Comparison of ENCODE assay signal across 8 mouse cellular contexts in genomic region chr6:121246037-121246361, GRCm38 (mm10). TPM values are rescaled to one million over a fixed set of nuclear protein-coding genes. Genes with fewer than 3 reads are reported as not detected.
DNase-seq lines count a peak whose midpoint lies in the region; ATAC-seq and TF ChIP-seq lines count a peak whose summit lies in the region.

No protein-coding gene starts in this region.

- 16% methylated on average over 4 of the region's 4 CpGs for WGBS in kidney, embryonic 16.5 days
- WGBS in hindbrain, embryonic 16.5 days = 19% methylated on average over 4 of the region's 4 CpGs
- WGBS in midbrain, postnatal 0 days = 16% methylated on average over 4 of the region's 4 CpGs

- peak; percentile 55 for ATAC-seq in kidney, embryonic 16.5 days (ENCODE audit: low FRiP score, low TSS enrichment)
- peak; percentile 49; the same call in 1 of the 2 replicates for ATAC-seq in hindbrain, embryonic 16.5 days
- ATAC-seq in midbrain, postnatal 0 days (ENCODE audit: low FRiP score) = peak; percentile 23; the same call in 1 of the 2 replicates
- no peak for ATAC-seq in cerebellum, adult (ENCODE audit: insufficient number of reproducible peaks, low FRiP score, low TSS enrichment)

- H3K9me3 ChIP-seq in kidney, embryonic 16.5 days (ENCODE audit: low read length) = no peaks in the 10 kb centered on the region
- no peaks in the 10 kb centered on the region for H3K9me3 ChIP-seq in hindbrain, embryonic 16.5 days (ENCODE audit: control insufficient read depth, low read length)
- H3K9me3 ChIP-seq in midbrain, postnatal 0 days (ENCODE audit: low read length) = no peaks in the 10 kb centered on the region

- no peak overlapping the region for H3K27ac ChIP-seq in kidney, embryonic 16.5 days (ENCODE audit: low read length)
- H3K27ac ChIP-seq in cortical plate, adult 2 months (ENCODE audit: insufficient read depth, low read length) = no peak overlapping the region
- H3K27ac ChIP-seq in hindbrain, embryonic 16.5 days (ENCODE audit: low read depth, low read length) = no peak overlapping the region
- no peak overlapping the region for H3K27ac ChIP-seq in midbrain, postnatal 0 days (ENCODE audit: low read depth, low read length)

- H3K36me3 ChIP-seq in kidney, embryonic 16.5 days (ENCODE audit: insufficient read depth, low read length) = no peaks in the 10 kb centered on the region
- no peaks in the 10 kb centered on the region for H3K36me3 ChIP-seq in hindbrain, embryonic 16.5 days (ENCODE audit: control insufficient read depth, insufficient read depth, low read length)
- H3K36me3 ChIP-seq in midbrain, postnatal 0 days (ENCODE audit: insufficient read depth, low read length) = no peaks in the 10 kb centered on the region

- H3K4me1 ChIP-seq in kidney, embryonic 16.5 days (ENCODE audit: insufficient read depth, low read length) = peaks cover 3% of the 10 kb centered on the region; the same call in 1 of the 2 replicates
- no peaks in the 10 kb centered on the region for H3K4me1 ChIP-seq in cortical plate, adult 2 months (ENCODE audit: control insufficient read depth, insufficient read depth, low read length)
- H3K4me1 ChIP-seq in hindbrain, embryonic 16.5 days (ENCODE audit: control insufficient read depth, insufficient read depth, low read depth, low read length) = no peaks in the 10 kb centered on the region
- no peaks in the 10 kb centered on the region; the same call in 1 of the 2 replicates for H3K4me1 ChIP-seq in midbrain, postnatal 0 days (ENCODE audit: insufficient read depth, low read length)

- no peak for TF ChIP-seq CTCF in cortical plate, adult 2 months (IDR thresholded peaks at IDR 0.05; ENCODE audit: extremely low read depth, insufficient read depth, low read length)
- TF ChIP-seq CTCF in midbrain, postnatal 0 days (IDR thresholded peaks at IDR 0.05) = no peak

- peaks cover 11% of the 10 kb centered on the region; the same call in 1 of the 2 replicates for H3K27me3 ChIP-seq in kidney, embryonic 16.5 days (ENCODE audit: insufficient read depth, low read length)
- H3K27me3 ChIP-seq in hindbrain, embryonic 16.5 days (replicated peaks; ENCODE audit: control insufficient read depth, insufficient read depth, low read length) = no peaks in the 10 kb centered on the region
- no peaks in the 10 kb centered on the region for H3K27me3 ChIP-seq in midbrain, postnatal 0 days (ENCODE audit: insufficient read depth, low read length)

- DNase-seq in kidney, adult 18-20 months = no peak
- no peak for DNase-seq in midbrain, postnatal 0 days (ENCODE audit: low spot score)
- no peak for DNase-seq in embryo, embryonic 10 days (ENCODE audit: low spot score)
- no peak for DNase-seq in left cerebral cortex, adult 18-20 months (ENCODE audit: low spot score in 2 of 2)

- peak overlapping the region; percentile 73 for H3K4me2 ChIP-seq in kidney, embryonic 16.5 days (replicated peaks; ENCODE audit: low read depth, low read length)
- H3K4me2 ChIP-seq in hindbrain, embryonic 16.5 days (ENCODE audit: low read length) = peak overlapping the region; percentile 82
- peak overlapping the region; percentile 83 for H3K4me2 ChIP-seq in midbrain, postnatal 0 days (ENCODE audit: low read depth, low read length, poor library complexity, severe bottlenecking)

- H3K9ac ChIP-seq in kidney, embryonic 16.5 days (replicated peaks; ENCODE audit: low read length) = peak overlapping the region; percentile 67
- H3K9ac ChIP-seq in hindbrain, embryonic 16.5 days (ENCODE audit: low read depth, low read length) = peak overlapping the region; percentile 58
- H3K9ac ChIP-seq in midbrain, postnatal 0 days (replicated peaks; ENCODE audit: low read length, poor library complexity, severe bottlenecking) = 0 out of 2 replicates have a peak overlapping the region, but pooled peaks have one; percentile 48

- no peak for TF ChIP-seq POLR2A in cortical plate, adult 2 months (IDR thresholded peaks at IDR 0.05; ENCODE audit: extremely low read depth, insufficient read depth, low read length)

- peak overlapping the region; percentile 72 for H3K4me3 ChIP-seq in kidney, embryonic 16.5 days (ENCODE audit: low read length)
- peak overlapping the region; percentile 37 for H3K4me3 ChIP-seq in cortical plate, adult 2 months (ENCODE audit: insufficient read depth, low read length)
- H3K4me3 ChIP-seq in hindbrain, embryonic 16.5 days (ENCODE audit: low read length) = peak overlapping the region; percentile 44
- H3K4me3 ChIP-seq in midbrain, postnatal 0 days (ENCODE audit: low read depth, low read length) = peak overlapping the region; percentile 41

RNA-seq across cellular contexts. Expression of gene Usp18, which starts 0.3 kb away (rescaled TPM):
- polyA plus RNA-seq in kidney, embryonic 16.5 days (2015; fragmentation: Nextera tagmentation; extraction: Ambion mirVana) = 2.8 and 3.0 TPM in 2 replicates
- polyA plus RNA-seq in cortical plate, adult 2 months (2012; rRNA removed) = 2.2 and 3.6 TPM in 2 replicates
- polyA plus RNA-seq in hindbrain, embryonic 16.5 days (2015; fragmentation: Nextera tagmentation; extraction: Ambion mirVana) = 0.75 and 1.7 TPM in 2 replicates
- 1.1 and 2.5 TPM in 2 replicates for total RNA-seq in midbrain, postnatal 0 days (2014; rRNA removed)
- 2.0 and 3.8 TPM in 2 replicates for polyA plus RNA-seq in midbrain, postnatal 0 days (2015; fragmentation: Nextera tagmentation; extraction: Ambion mirVana)
- total RNA-seq in left cerebral cortex, adult 18-20 months (2021) = under 1 TPM in 1 of 2 experiments, not detected in 1; 0.80 TPM

RNA-seq across cellular contexts. Expression of gene Tuba8, which starts 35.5 kb away (rescaled TPM):
- polyA plus RNA-seq in kidney, embryonic 16.5 days (2015; fragmentation: Nextera tagmentation; extraction: Ambion mirVana) = 0.27 and 0.75 TPM in 2 replicates
- polyA plus RNA-seq in cortical plate, adult 2 months (2012; rRNA removed) = 5.4 and 5.8 TPM in 2 replicates
- polyA plus RNA-seq in hindbrain, embryonic 16.5 days (2015; fragmentation: Nextera tagmentation; extraction: Ambion mirVana) = 1.0 and 1.8 TPM in 2 replicates
- 1.9 and 2.4 TPM in 2 replicates for total RNA-seq in midbrain, postnatal 0 days (2014; rRNA removed)
- polyA plus RNA-seq in midbrain, postnatal 0 days (2015; fragmentation: Nextera tagmentation; extraction: Ambion mirVana) = 1.8 and 2.2 TPM in 2 replicates
- total RNA-seq in left cerebral cortex, adult 18-20 months (2021) = 10 to 100 TPM; 12.3 to 12.7 TPM

RNA-seq across cellular contexts. Expression of gene Slc6a13, which starts 54.0 kb away (rescaled TPM):
- 33.3 and 35.1 TPM in 2 replicates for polyA plus RNA-seq in kidney, embryonic 16.5 days (2015; fragmentation: Nextera tagmentation; extraction: Ambion mirVana)
- 11.2 and 11.8 TPM in 2 replicates for polyA plus RNA-seq in cortical plate, adult 2 months (2012; rRNA removed)
- polyA plus RNA-seq in hindbrain, embryonic 16.5 days (2015; fragmentation: Nextera tagmentation; extraction: Ambion mirVana) = 55.2 and 61.7 TPM in 2 replicates
- total RNA-seq in midbrain, postnatal 0 days (2014; rRNA removed) = 53.1 and 59.4 TPM in 2 replicates
- polyA plus RNA-seq in midbrain, postnatal 0 days (2015; fragmentation: Nextera tagmentation; extraction: Ambion mirVana) = 61.7 and 65.3 TPM in 2 replicates
- total RNA-seq in left cerebral cortex, adult 18-20 months (2021) = 10 to 100 TPM; 26.2 to 32.4 TPM
